Mouse (Mus musculus): ENCODE results near the gene Glp2r. TPM values are rescaled to one million over a fixed set of nuclear protein-coding genes. Genes with fewer than 3 reads are reported as not detected.
A peak's percentile ranks its signal among the peaks of the same experiment; 100 is the strongest.

Glp2r gene
- total and polyA plus RNA-seq, 2 experiments, result under 0.01 TPM; not detected in 1

DNA sequence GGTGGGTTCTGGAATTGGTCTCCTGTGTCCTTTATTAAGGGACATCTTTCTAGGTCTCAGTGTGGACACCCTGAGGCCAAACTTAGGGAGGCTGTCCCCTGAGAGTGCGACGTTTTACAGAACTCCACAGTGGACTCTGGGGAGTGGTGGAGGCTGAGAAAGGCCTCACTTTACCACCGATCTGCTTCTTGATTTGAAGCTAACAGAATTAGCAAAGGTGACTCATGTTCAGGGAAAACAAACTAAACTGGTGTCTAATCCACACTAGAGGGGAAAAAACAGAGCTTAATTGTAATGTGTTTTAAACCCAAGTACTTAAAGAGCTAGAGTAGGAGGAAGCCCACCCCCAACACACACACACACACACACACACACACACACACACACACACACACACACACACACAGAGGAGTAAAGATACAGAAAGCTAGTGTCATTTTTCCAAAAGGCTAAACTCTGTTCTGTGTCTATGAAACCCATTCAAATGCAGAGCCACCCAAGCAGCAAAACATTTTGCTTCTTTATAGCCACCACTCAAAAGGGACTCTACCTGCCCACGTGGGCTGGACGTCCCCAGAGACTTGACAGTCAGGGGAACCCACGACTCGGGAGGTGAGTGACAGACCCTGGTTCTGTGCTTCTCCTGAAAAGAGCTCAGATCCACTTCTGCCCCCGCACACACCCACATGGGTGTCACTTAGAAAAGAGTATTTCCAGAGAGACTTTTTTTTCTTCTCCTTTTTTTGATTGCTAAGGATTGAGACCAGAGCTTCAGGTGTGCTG is 47.5 kb downstream of the Glp2r start:
- DNase-seq (ENCODE audit: extremely low read depth, low read depth, low spot score), result no peak
- Histone ChIP-seq H3K27ac (replicated peaks; ENCODE audit: insufficient read depth, low read depth, low read length) (no peak overlapping the region), H3K4me1 (ENCODE audit: control insufficient read depth, insufficient read depth, low read length) (no peaks in the 10 kb centered on the region), H3K9ac (ENCODE audit: low read depth, low read length) (no peak overlapping the region), H3K4me3 (ENCODE audit: insufficient read depth, low read depth, low read length) (no peak overlapping the region), H3K79me2 (ENCODE audit: control insufficient read depth, insufficient read depth, low read length) (no peaks in the 10 kb centered on the region), H3K36me3 (ENCODE audit: control insufficient read depth, insufficient read depth, low read length) (no peaks in the 10 kb centered on the region), H3K27me3 (ENCODE audit: control insufficient read depth, insufficient read depth, low read length) (no peaks in the 10 kb centered on the region)
- no peak for TF ChIP-seq CTCF (IDR thresholded peaks at IDR 0.05; ENCODE audit: low read depth, low read length)
- TF ChIP-seq POLR2A (IDR thresholded peaks at IDR 0.05; ENCODE audit: extremely low read depth, insufficient read depth, low read length), result no peak
- WGBS, result 72% methylated on average over 8 of the region's 8 CpGs

GRCm38 (mm10) chr11:67722399-67723156 is 48.4 kb downstream of the Glp2r start:
- 27% methylated on average over 7 of the region's 7 CpGs for WGBS
- H3K27ac ChIP-seq (replicated peaks; ENCODE audit: insufficient read depth, low read depth, low read length), result no peak overlapping the region
- peak; percentile 19 for DNase-seq (ENCODE audit: extremely low read depth, low read depth, low spot score)

GRCm38 (mm10) chr11:67721485-67721884 is 49.5 kb downstream of the Glp2r start:
- no peaks in the 10 kb centered on the region for H3K4me1 ChIP-seq (ENCODE audit: control insufficient read depth, insufficient read depth, low read length)
- H3K79me2 ChIP-seq (ENCODE audit: control insufficient read depth, insufficient read depth, low read length), result no peaks in the 10 kb centered on the region
- H3K27me3 ChIP-seq (ENCODE audit: control insufficient read depth, insufficient read depth, low read length), result no peaks in the 10 kb centered on the region
- H3K27ac ChIP-seq (replicated peaks; ENCODE audit: insufficient read depth, low read depth, low read length), result no peak overlapping the region
- WGBS, result 86% methylated on average over 5 of the region's 5 CpGs
- TF ChIP-seq CTCF (IDR thresholded peaks at IDR 0.05; ENCODE audit: low read depth, low read length) (no peak), POLR2A (IDR thresholded peaks at IDR 0.05; ENCODE audit: extremely low read depth, insufficient read depth, low read length) (no peak)
- no peaks in the 10 kb centered on the region for H3K36me3 ChIP-seq (ENCODE audit: control insufficient read depth, insufficient read depth, low read length)
- no peak overlapping the region for H3K9ac ChIP-seq (ENCODE audit: low read depth, low read length)
- DNase-seq (ENCODE audit: extremely low read depth, low read depth, low spot score), result no peak
- no peak overlapping the region for H3K4me3 ChIP-seq (ENCODE audit: insufficient read depth, low read depth, low read length)

More at GRCm38 (mm10) chr11:67722399-67723156, 48.4 kb downstream of the Glp2r start:
- H3K36me3 ChIP-seq (ENCODE audit: control insufficient read depth, insufficient read depth, low read length), result no peaks in the 10 kb centered on the region
- no peaks in the 10 kb centered on the region for H3K79me2 ChIP-seq (ENCODE audit: control insufficient read depth, insufficient read depth, low read length)
- H3K4me3 ChIP-seq (ENCODE audit: insufficient read depth, low read depth, low read length), result no peak overlapping the region
- no peaks in the 10 kb centered on the region for H3K27me3 ChIP-seq (ENCODE audit: control insufficient read depth, insufficient read depth, low read length)
- no peak overlapping the region for H3K9ac ChIP-seq (ENCODE audit: low read depth, low read length)
- H3K4me1 ChIP-seq (ENCODE audit: control insufficient read depth, insufficient read depth, low read length), result no peaks in the 10 kb centered on the region
- no peak for TF ChIP-seq POLR2A (IDR thresholded peaks at IDR 0.05; ENCODE audit: extremely low read depth, insufficient read depth, low read length)
- no peak for TF ChIP-seq CTCF (IDR thresholded peaks at IDR 0.05; ENCODE audit: low read depth, low read length)

DNA sequence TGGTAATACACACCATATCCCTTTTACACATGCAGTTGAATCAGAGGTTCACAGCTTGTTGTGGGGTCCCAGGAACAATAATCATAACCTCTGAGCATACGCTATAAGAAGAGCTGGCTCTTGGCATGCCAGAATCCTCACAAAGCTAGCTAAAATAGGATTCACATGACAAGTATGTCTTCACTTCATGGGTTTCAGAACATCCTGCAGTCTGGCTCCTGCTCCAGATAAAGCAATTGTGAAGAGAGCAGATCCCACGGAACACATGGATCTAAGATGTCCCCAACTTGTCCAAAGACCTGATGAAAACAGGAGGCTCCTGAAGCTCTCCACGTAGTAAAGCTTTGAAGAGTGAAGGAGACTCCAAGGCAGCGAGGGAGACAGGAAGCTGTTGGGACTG is 55.6 kb downstream of the Glp2r start:
- DNase-seq (ENCODE audit: extremely low read depth, low read depth, low spot score), result no peak
- H3K79me2 ChIP-seq (ENCODE audit: control insufficient read depth, insufficient read depth, low read length), result no peaks in the 10 kb centered on the region
- no peak overlapping the region for H3K9ac ChIP-seq (ENCODE audit: low read depth, low read length)
- TF ChIP-seq CTCF (IDR thresholded peaks at IDR 0.05; ENCODE audit: low read depth, low read length) (no peak), POLR2A (IDR thresholded peaks at IDR 0.05; ENCODE audit: extremely low read depth, insufficient read depth, low read length) (no peak)
- no peak overlapping the region for H3K27ac ChIP-seq (replicated peaks; ENCODE audit: insufficient read depth, low read depth, low read length)
- no peaks in the 10 kb centered on the region for H3K27me3 ChIP-seq (ENCODE audit: control insufficient read depth, insufficient read depth, low read length)
- H3K4me3 ChIP-seq (ENCODE audit: insufficient read depth, low read depth, low read length), result no peak overlapping the region
- no peaks in the 10 kb centered on the region for H3K36me3 ChIP-seq (ENCODE audit: control insufficient read depth, insufficient read depth, low read length)
- WGBS, result 86% methylated on average over 4 of the region's 4 CpGs
- H3K4me1 ChIP-seq (ENCODE audit: control insufficient read depth, insufficient read depth, low read length), result no peaks in the 10 kb centered on the region

GRCm38 (mm10) chr11:67712976-67713375 is 58.0 kb downstream of the Glp2r start:
- DNase-seq (ENCODE audit: extremely low read depth, low read depth, low spot score), result peak; percentile 4
- no peaks in the 10 kb centered on the region for H3K4me1 ChIP-seq (ENCODE audit: control insufficient read depth, insufficient read depth, low read length)
- no peak for TF ChIP-seq POLR2A (IDR thresholded peaks at IDR 0.05; ENCODE audit: extremely low read depth, insufficient read depth, low read length)
- no peak for TF ChIP-seq CTCF (IDR thresholded peaks at IDR 0.05; ENCODE audit: low read depth, low read length)
- H3K27me3 ChIP-seq (ENCODE audit: control insufficient read depth, insufficient read depth, low read length), result no peaks in the 10 kb centered on the region
- no peak overlapping the region for H3K4me3 ChIP-seq (ENCODE audit: insufficient read depth, low read depth, low read length)
- H3K9ac ChIP-seq (ENCODE audit: low read depth, low read length), result no peak overlapping the region
- 69% methylated on average over 4 of the region's 4 CpGs for WGBS
- no peak overlapping the region for H3K27ac ChIP-seq (replicated peaks; ENCODE audit: insufficient read depth, low read depth, low read length)
- H3K79me2 ChIP-seq (ENCODE audit: control insufficient read depth, insufficient read depth, low read length), result no peaks in the 10 kb centered on the region
- no peaks in the 10 kb centered on the region for H3K36me3 ChIP-seq (ENCODE audit: control insufficient read depth, insufficient read depth, low read length)
